Mouse (Mus musculus) megakaryocyte, embryonic 14.5 days (primary cell): Measurements from ENCODE around the gene Tex35. TPM values are rescaled to one million over a fixed set of nuclear protein-coding genes. Genes with fewer than 3 reads are reported as not detected.

Experiments
- H3K27me3 ChIP-seq: replicated peaks from 2 replicates; pipeline ENCODE3; 2012; ENCODE audit warnings: inconsistent platforms
- H3K36me3 ChIP-seq: replicated peaks from 2 replicates; pipeline ENCODE3; 2012; ENCODE audit warnings: low read length, inconsistent platforms, mixed read lengths
- H3K4me1 ChIP-seq: 2 replicates; pipeline ENCODE4 v1.6.1; 2012; ENCODE audit warnings: inconsistent platforms
- H3K4me3 ChIP-seq: replicated peaks from 2 replicates; pipeline ENCODE3; 2012; ENCODE audit warnings: moderate library complexity, mild to moderate bottlenecking, inconsistent platforms
- H3K9me3 ChIP-seq: 2 replicates; pipeline ENCODE4 v1.6.1; 2012; ENCODE audit warnings: inconsistent platforms
- FLI1 ChIP-seq: IDR thresholded peaks from 2 replicates; pipeline ENCODE4 v1.6.1; 2012; ENCODE audit warnings: low read length, inconsistent platforms, mixed read lengths
- GATA1 ChIP-seq: IDR thresholded peaks from 3 replicates; pipeline ENCODE4 v1.6.1; 2012; ENCODE audit warnings: mixed read lengths, low read length, inconsistent platforms, borderline replicate concordance
- polyA plus RNA-seq: library from polyadenylated mRNA; stranded (reverse); fragments of >175 nt; gene quantifications from 2 replicates; pipeline ENCODE4 v1.2.3, GENCODE M21; 2012; ENCODE audit warnings: low replicate concordance; ENCODE audit not compliant: insufficient read depth

The Tex35 gene
- polyA plus RNA-seq, 1 experiment = not detected

DNA sequence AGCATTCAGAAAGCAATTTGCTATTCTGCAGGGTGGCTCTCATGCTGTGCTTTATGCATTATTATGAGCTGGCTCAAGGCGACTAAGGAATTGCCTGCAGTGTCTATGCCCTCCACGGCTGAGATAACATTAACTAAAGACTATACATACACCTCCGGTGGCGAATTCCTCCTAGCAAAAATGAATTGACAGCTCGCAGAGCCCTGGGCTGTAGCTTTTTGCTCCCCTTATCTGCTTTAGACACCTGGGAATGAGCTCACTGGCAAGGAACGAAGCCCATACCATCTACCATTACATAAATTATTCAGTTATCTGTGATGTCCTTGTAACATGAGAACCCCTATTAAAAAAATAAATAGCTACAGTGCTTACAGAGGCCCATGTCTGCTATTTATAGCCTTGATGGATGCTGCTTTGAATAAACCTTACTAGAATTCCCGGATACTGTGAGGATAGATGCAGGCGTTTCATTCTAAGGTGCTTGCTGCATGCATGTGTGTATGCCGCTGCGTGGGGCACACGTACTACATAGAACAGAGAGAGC is 53.1 kb downstream of the Tex35 start:
- Histone ChIP-seq H3K4me3 (no peak overlapping the region), H3K27me3 (no peaks in the 10 kb centered on the region), H3K9me3 (no peaks in the 10 kb centered on the region), H3K36me3 (peaks cover 5% of the 10 kb centered on the region), H3K4me1 (peaks cover 28% of the 10 kb centered on the region)
- no peak for TF ChIP-seq GATA1
- no peak for TF ChIP-seq FLI1

DNA sequence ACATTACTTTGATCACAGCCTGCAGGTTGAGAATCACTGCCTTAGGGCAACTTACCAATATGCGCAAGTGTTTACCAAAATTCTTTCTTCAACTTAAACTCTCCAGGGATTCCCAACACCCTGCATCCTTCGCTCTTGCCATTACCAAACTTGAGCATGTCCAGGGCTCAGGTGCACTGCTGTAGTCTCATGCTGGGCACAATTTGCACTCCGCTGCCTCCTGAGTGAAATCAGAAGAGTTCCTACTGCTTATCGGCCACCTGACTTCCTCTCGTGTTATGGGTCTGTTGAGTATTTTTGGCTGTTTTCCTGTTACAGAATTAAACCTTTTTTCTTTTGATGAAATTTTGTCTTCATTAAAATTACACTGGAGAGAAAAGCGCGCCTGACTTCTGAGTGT is 53.8 kb downstream of the Tex35 start:
- H3K4me3 ChIP-seq = no peak overlapping the region
- peaks cover 5% of the 10 kb centered on the region for H3K36me3 ChIP-seq
- TF ChIP-seq FLI1 = no peak
- no peaks in the 10 kb centered on the region for H3K9me3 ChIP-seq
- no peaks in the 10 kb centered on the region for H3K27me3 ChIP-seq
- peaks cover 35% of the 10 kb centered on the region for H3K4me1 ChIP-seq

DNA sequence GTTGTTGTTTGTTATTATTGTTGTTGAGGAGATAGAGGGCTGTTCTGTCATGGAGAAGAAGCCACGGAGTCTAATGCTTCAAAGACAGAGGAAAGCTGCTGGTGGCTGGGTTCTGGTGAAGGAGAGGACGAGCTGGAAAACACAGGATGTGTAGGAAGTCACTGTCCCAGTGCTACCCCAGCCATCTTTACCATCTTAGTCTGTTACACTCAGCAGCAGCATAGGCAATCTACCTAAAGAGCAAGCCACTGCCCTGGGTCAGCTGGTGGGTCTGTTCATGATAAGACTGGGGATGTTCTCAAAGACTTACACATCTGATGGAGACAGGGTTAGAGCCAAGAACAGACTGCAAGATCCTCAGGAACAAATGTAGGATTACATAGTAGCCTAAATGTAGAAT is 58.6 kb downstream of the Tex35 start:
- no peaks in the 10 kb centered on the region for H3K9me3 ChIP-seq
- peaks cover 68% of the 10 kb centered on the region for H3K4me1 ChIP-seq
- no peaks in the 10 kb centered on the region for H3K27me3 ChIP-seq
- no peaks in the 10 kb centered on the region for H3K36me3 ChIP-seq
- H3K4me3 ChIP-seq = no peak overlapping the region
- TF ChIP-seq FLI1 (no peak), GATA1 (no peak)

Other genes with a start within 250 kb of the Tex35 start
- gene Ralgps2, start 169.1 kb downstream of the Tex35 start, polyA plus RNA-seq = 50.3 and 60.3 TPM in 2 replicates